Mouse (Mus musculus) splenic B cell, adult 2 months (primary cell): ENCODE results near the gene Adamtsl3.

Experiments used
- DNase-seq: peaks from one replicate; pipeline ENCODE4 v3.0.0-alpha.2; 2011; ENCODE audit warnings: low read depth, low spot score
- H3K27me3 ChIP-seq: 2 replicates; pipeline ENCODE4 v1.6.1; 2012; ENCODE audit warnings: mild to moderate bottlenecking, low read length, moderate library complexity, mixed read lengths; ENCODE audit not compliant: control insufficient read depth, poor library complexity, insufficient read depth, severe bottlenecking
- H3K36me3 ChIP-seq: 2 replicates; pipeline ENCODE4 v1.6.1; 2012; ENCODE audit warnings: mild to moderate bottlenecking, low read length, moderate library complexity, mixed read lengths; ENCODE audit not compliant: control insufficient read depth, poor library complexity, insufficient read depth, severe bottlenecking

Gene Adamtsl3

GRCm38 (mm10) chr7:82555803-82556202 lies 220.3 kb downstream of the Adamtsl3 start:
- DNase-seq = no peak
- Histone ChIP-seq H3K36me3 (no peaks in the 10 kb centered on the region), H3K27me3 (no peaks in the 10 kb centered on the region)

DNA sequence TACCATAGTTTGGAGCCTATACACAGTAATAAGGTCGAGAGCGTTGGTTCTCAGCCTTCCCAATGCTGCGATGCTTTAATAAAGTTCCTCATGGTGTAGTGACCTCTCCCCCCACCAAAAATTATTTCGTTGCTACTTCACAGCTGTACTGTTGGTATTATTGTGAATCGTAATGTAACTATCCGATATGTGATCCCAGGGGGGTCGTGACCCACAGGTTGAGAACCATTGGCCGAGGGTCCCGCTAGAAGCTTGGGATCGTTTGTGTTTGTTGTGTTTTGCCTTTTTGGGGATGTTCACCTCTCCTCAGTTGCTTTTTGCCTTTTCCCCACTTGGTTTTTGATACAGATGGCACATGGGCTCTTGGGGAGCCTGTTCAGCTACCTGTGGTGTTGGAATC lies 220.9 kb downstream of the Adamtsl3 start:
- Histone ChIP-seq H3K36me3 (no peaks in the 10 kb centered on the region), H3K27me3 (no peaks in the 10 kb centered on the region)
- DNase-seq = no peak

DNA sequence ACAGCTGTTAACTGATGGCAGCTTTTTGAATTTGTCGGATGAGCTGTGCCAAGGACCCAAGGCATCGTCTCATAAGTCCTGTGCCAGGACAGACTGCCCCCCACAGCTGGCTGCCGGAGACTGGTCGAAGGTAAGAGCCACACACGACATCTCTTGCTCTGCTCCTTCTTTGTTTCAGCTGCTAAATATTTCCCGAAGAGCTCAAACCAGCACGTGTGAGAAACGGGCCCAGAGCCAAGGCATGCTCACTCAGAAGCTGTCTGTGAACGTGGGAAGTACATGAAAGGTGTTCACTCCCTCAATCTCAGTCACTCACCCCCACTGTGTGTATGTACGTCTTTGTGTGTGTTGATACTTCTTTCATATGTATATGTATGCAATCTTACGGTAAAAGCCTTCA lies 221.6 kb downstream of the Adamtsl3 start:
- Histone ChIP-seq H3K36me3 (no peaks in the 10 kb centered on the region), H3K27me3 (no peaks in the 10 kb centered on the region)
- DNase-seq = no peak

- Histone ChIP-seq H3K36me3 (no peaks in the 10 kb centered on the region), H3K27me3 (no peaks in the 10 kb centered on the region)
- DNase-seq = no peak
Observed at GRCm38 (mm10) chr7:82566688-82567087, 231.2 kb downstream of the Adamtsl3 start.

GRCm38 (mm10) chr7:82567811-82568210 lies 232.3 kb downstream of the Adamtsl3 start:
- no peaks in the 10 kb centered on the region for H3K27me3 ChIP-seq
- no peaks in the 10 kb centered on the region for H3K36me3 ChIP-seq
- DNase-seq = no peak

DNA sequence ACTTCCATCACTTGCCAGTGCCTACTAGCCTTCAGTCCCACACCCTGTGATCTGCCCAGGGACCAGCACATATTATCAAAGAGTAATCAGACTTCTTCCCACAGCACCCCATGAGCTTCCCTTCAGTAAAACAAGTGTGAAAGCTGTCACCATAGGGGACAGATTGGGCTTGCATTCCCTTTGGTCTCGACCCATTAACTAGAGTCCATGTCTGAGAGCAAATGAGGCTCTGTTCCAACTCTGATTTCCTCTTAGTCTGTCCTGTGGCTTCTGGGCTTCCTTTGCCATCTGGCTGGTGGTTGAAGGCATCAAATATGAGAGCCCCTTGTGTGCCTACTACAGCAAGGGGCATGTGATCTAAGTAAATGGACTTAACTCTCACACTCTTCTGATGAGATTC lies 237.5 kb downstream of the Adamtsl3 start:
- Histone ChIP-seq H3K36me3 (no peaks in the 10 kb centered on the region), H3K27me3 (no peaks in the 10 kb centered on the region)
- no peak for DNase-seq

- Histone ChIP-seq H3K27me3 (no peaks in the 10 kb centered on the region), H3K36me3 (no peaks in the 10 kb centered on the region)
- DNase-seq = no peak
Observed at GRCm38 (mm10) chr7:82580007-82580406, 244.5 kb downstream of the Adamtsl3 start.

DNA sequence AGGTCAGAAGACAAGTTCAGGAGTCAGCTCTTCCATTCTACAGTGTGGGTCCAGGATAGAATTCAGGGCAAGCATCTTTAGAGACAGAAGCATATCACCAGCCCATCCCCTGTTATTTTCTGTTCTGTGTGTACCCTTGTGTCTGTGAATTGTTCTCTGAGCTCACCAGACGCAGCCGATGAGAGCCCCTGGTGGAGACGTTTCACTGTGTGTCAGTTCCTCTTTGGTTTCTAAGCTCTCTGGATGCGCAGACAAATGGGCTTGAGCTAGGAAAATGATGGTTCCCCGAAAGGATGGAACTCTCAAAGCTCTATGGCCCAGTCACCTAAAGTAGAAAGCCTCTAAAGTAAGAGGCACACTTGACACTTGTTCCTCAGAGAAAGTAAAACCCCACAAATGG lies 246.3 kb downstream of the Adamtsl3 start:
- Histone ChIP-seq H3K36me3 (no peaks in the 10 kb centered on the region), H3K27me3 (no peaks in the 10 kb centered on the region)
- DNase-seq = no peak

DNA sequence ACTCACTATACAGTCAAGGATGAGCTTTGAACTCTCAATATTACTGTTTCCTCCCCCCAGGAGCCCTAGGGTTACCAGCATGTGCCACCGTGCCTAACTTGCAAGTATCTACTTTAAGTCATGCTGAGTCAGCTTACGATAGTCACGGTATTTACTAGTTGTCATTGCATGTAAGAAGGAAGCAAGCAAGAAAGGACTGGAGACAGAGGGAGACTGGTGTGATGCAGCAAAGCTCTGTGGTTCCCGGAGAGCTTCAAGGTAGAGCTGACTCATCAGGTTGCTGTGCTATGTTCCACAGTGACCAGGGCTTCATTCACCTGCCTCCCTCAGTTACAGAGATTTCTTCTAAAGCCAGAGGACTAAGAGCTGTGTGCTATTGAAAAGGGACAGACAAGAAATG lies 247.0 kb downstream of the Adamtsl3 start:
- Histone ChIP-seq H3K36me3 (no peaks in the 10 kb centered on the region), H3K27me3 (no peaks in the 10 kb centered on the region)
- no peak for DNase-seq

DNA sequence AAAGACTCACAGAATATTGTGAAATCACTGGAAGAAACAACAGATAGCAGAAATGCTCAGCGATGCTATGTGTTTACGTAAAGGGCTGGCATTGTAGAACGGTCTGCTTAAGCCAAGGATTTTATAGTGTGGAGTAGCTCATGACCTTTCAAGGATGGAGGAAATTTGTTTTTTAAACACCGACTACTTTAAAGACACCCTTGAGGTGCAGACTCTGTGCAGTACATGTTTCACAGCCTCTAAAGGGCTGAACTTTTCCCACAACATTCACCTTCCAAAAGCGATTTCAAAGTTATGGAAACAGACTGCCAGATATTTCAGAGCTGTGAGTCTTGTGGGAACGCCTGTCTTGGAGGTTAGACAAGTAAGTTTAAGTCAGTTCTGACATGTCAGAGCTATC lies 255.4 kb downstream of the Adamtsl3 start:
- no peaks in the 10 kb centered on the region for H3K27me3 ChIP-seq
- DNase-seq = no peak
- no peaks in the 10 kb centered on the region for H3K36me3 ChIP-seq

- H3K27me3 ChIP-seq = no peaks in the 10 kb centered on the region
- no peak for DNase-seq
- H3K36me3 ChIP-seq = no peaks in the 10 kb centered on the region
Observed at GRCm38 (mm10) chr7:82602008-82602407, 266.5 kb downstream of the Adamtsl3 start.

DNA sequence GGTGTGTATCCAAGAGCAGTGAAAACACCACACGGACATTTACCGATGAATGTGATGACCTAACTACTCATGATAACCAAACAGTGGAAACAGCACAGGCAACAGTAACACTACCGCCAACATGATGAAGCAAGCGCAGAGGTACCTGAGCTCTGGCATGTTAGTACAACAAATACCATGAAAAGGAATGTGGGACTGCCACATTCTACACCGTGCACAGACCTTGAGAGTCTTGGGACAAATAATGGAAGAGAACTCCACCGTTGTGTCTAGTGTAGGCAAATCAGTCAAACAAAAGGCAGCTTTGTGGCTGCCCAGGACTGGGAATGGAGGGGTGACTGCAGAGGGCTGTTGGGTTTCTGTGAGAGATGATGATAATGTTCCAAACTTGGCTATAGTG lies 269.9 kb downstream of the Adamtsl3 start:
- Histone ChIP-seq H3K27me3 (no peaks in the 10 kb centered on the region), H3K36me3 (no peaks in the 10 kb centered on the region)
- DNase-seq = no peak

GRCm38 (mm10) chr7:82609629-82610028 lies 274.1 kb downstream of the Adamtsl3 start:
- no peaks in the 10 kb centered on the region for H3K27me3 ChIP-seq
- no peaks in the 10 kb centered on the region for H3K36me3 ChIP-seq
- no peak for DNase-seq

DNA sequence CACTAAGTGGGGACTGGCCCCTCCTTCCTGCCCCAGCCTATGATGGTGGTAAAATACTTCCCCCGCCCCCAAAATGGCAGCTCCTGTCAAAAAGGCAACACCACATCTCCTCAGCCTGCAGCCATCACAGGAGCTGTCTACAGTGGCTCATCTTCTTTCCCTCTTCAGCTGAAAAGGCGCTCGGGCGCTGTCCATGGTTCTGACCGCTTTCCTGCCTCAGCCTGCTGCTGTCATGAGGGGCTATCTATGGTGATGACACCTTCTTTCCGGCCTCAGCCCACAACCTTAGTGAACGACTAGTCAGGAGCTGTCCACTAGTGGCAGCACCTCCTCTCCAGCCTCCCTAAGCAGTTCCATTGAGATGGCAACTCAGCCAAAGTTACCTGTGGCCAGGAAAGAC lies 289.8 kb downstream of the Adamtsl3 start:
- DNase-seq = peak; percentile 53
- Histone ChIP-seq H3K27me3 (no peaks in the 10 kb centered on the region; the same call in 1 of the 2 replicates), H3K36me3 (no peaks in the 10 kb centered on the region)

DNA sequence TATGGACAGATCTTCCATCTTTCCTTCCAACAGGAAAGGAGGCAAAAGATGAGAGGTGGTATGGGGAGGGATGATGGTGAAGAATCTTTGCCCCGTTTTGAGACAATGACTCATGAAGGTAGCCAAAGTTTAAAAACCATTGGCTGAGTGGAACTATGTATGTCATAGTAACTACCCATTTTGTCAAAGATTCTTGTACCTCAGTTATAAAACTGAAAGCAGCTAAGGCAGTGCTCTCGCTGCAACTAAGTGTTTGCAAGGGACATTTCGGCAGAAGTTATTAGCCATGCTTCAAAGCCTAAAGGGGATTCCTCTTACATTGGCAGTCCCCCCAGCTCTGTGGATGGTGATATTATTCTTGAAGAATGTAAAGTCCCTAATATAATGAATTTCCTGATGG lies 311.7 kb downstream of the Adamtsl3 start:
- no peaks in the 10 kb centered on the region for H3K27me3 ChIP-seq
- H3K36me3 ChIP-seq = no peaks in the 10 kb centered on the region
- peak; percentile 40 for DNase-seq

- DNase-seq = no peak
- Histone ChIP-seq H3K27me3 (no peaks in the 10 kb centered on the region), H3K36me3 (no peaks in the 10 kb centered on the region)
Observed at GRCm38 (mm10) chr7:82647909-82648308, 312.4 kb downstream of the Adamtsl3 start.
